Mouse (Mus musculus): Measurements from ENCODE around the gene Inf2.

The Inf2 gene

GRCm38 (mm10) chr12:112561163-112561562 is 27.4 kb upstream of the Inf2 start:
- intact Hi-C loops (cut with DNase I): no loop called here

DNA sequence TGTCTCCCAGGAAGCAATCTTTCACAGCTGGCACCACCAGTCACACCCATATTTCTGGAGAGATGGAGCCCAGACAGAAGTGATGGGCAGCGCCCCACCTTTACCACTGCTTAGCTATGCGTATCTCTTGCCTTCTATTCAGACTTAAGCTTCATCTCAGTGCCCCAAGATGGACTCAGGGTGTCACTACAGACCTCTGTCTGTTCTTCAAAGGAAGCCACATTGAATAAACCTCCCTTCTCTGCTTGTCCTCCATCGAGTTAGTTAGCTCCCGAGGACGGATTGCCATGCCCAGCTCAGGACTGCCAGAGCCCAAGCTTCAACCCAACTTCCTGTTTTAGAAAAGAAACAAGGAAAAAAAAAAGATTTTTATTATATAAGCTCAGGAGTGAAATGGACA is 26.1 kb upstream of the Inf2 start:
- intact Hi-C loops (cut with DNase I): no loop called here

- intact Hi-C loops (cut with DNase I): no loop called here
Observed at GRCm38 (mm10) chr12:112563011-112563410, 25.6 kb upstream of the Inf2 start.

DNA sequence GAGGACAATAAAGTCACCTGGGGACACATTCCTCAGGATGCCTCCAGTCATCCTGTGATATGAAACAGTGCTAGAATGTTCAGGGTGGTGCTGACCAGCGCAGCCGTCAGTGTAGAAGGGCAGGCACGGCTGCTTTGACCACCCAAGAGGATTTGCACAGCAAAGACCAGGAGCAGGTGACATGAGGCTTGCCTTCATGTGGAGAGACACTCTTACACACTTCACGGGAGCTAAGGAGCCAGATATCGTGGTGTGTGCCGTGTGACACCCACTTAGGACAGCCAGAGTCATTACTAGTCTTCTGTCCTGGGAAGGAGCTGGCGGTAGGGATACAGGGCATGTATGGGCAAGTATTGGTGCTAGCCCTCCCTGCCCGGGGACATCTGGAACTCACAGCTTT is 18.4 kb upstream of the Inf2 start:
- intact Hi-C loops (cut with DNase I): no loop called here

DNA sequence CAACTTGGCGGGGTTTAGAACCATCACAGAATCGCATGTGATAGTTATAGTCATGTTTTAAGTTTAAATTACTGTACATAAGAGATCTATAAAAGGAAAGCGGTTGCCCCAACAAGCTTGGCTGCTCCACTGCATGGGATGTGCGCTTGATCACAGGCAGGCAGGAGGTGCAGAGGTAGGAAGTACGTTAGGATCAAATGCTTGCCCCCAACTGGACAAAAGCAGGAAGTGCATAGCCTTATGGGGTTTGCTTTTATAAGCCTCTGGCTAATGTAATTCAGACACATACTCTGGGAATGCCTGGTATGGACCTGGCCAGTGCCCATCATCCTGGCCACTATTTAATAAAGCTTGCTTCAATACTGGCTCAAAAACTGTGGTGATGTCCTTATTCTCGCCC is 17.5 kb upstream of the Inf2 start:
- intact Hi-C loops (cut with DNase I): no loop called here

DNA sequence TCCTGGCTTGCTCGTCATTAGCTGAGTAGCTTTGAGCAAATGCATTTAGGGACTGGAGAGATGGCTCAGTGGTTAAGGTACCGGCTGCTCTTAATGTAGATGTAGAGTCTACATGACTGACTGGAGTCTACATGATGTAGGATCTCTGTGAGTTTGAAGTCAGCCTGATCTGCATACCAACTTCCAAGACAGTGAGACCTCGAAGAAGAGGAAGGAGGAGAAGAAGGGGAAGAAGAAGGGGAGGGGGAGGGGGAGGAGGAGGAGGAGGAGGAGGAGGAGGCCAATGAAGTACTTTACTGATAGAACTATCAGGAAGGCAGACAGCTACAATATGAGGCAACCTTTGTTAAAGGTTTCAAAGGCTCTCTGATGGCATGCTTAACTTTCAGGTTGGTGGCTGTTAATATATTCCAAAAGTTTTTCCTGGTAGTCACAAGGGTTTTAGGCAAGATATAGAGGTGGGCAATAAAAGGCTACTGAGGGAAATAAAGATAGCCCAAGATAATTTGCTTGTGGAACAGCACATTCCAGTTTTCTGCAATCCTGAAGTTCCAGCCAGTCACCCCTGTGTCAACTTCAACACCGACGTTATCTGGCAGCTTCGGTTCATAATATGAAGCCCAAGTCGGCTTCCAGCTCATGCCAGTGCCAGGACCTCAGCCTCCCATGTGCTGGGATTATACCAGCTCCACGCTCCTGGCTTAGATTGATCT is 13.2 kb upstream of the Inf2 start:
- intact Hi-C loops (cut with DNase I): no loop called here

DNA sequence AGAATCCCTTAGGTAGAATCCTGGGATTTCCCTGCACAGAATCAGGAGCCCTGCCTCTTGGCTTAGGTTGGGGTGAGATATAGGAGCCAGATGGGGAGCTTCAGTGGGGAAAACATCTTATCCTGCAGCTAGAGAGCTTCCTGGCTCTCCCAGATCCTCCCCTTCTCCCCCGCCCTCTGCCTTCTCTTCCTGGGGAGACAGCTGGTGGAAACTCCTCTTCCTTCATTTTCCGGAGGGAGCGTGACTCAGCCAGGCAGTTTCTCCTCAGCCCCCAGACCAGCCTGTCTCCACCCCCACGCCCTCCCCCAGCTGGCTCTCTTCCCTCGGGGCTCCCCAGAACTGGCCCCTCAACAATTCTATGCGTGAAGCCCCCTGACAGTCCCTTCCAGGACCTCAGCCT is 12.2 kb upstream of the Inf2 start:
- intact Hi-C loops (cut with DNase I): no loop called here

DNA sequence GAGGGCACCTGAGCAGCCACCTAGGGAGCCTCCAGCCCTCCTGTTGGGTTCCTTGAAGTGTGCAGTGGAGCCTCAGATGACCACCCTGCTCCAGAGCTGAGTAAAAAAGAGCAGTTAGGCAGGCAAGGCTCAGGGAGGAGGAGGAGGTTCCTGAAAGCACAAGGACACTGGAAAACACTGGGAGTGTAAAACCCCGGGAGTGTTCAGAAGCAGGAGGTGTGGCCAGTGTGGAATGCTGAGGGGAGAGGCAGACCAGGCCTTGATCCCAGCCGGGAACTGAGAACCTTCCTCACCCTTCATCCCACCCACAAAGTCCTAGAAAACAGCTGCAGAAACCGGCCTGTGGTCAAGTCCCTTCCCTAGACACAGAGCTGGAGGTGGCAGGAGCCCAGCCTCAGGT is 11.8 kb upstream of the Inf2 start:
- intact Hi-C loops (cut with DNase I): no loop called here

- intact Hi-C loops (cut with DNase I): no loop called here
Observed at GRCm38 (mm10) chr12:112578296-112579090, 10.1 kb upstream of the Inf2 start.

- intact Hi-C loops (cut with DNase I): no loop called here
Observed at GRCm38 (mm10) chr12:112579430-112579829, 9.2 kb upstream of the Inf2 start.

GRCm38 (mm10) chr12:112579926-112580325 is 8.7 kb upstream of the Inf2 start:
- intact Hi-C loops (cut with DNase I): no loop called here

DNA sequence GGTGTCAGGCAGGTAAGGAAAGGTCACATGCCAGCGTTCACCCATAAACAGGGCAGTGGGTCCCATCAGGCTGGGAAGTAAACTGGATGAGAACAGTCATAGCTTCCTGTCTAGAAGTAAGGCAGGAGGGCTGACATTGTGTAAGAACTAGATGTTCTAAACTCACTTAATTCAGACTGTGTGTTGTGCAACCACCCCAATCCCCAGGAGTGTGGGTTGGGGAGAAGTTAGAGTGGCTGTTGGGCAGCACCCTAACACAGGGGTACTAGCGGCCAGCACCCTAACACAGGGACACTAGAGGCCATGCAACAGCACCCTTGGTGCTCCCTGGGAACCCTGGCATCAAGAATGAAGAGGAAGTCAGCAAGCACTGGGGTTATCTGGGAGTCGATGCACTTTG is 7.5 kb upstream of the Inf2 start:
- intact Hi-C loops (cut with DNase I): no loop called here

- intact Hi-C loops (cut with DNase I): no loop called here
Observed at GRCm38 (mm10) chr12:112584954-112585353, 3.6 kb upstream of the Inf2 start.

- intact Hi-C loops (cut with DNase I): no loop called here
Observed at GRCm38 (mm10) chr12:112585924-112586538, 2.6 kb upstream of the Inf2 start.

GRCm38 (mm10) chr12:112587125-112588124 is 1.2 kb upstream of the Inf2 start:
- intact Hi-C loops (cut with DNase I): no loop called here

DNA sequence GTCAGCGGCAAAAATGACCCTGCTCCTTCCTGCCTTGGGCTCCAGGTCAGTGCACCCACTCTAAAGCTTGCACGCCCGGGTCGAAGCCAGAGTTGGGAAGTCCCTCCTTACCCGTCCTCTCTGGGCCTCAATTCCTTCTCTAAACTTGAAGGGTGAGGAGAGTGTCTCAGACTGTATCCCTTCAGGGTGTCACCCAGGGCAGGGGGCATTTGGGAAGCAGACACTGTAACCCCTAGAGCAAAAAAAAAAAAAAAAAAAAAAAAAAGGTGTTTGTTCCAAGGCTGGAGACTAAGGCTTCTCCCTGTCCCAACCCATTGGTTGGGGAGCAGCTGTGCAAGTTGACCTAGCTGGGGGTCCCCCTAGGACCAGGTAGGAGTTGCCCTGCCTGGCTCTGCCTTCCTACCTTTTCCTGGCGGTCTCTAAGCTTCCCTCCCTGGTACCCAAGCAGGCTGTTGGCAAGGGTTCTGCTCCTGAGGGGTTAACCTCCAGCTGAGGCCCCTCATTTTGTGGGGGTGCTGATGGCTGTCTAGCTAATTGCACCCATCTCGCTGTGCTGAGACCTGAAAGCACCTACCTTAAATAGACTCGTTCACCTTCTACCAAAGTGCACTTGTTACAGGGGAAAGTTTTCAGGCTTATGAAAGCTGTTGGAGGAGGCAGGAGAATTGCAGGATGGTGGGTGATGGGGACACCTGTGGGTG is 1.1 kb downstream of the Inf2 start:
- intact Hi-C loops (cut with DNase I): no loop called here

- intact Hi-C loops (cut with DNase I): no loop called here
Observed at GRCm38 (mm10) chr12:112590566-112591239, 2.1 kb downstream of the Inf2 start.

GRCm38 (mm10) chr12:112591240-112591639 is 2.7 kb downstream of the Inf2 start:
- intact Hi-C loops (cut with DNase I): no loop called here

- intact Hi-C loops (cut with DNase I): no loop called here
Observed at GRCm38 (mm10) chr12:112591730-112592129, 3.1 kb downstream of the Inf2 start.

All from adrenal gland (tissue).